Mouse (Mus musculus) duodenum, adult 2 months (tissue): ENCODE results near the gene Kitl. TPM values are rescaled to one million over a fixed set of nuclear protein-coding genes. Genes with fewer than 3 reads are reported as not detected.

Source experiments
- polyA plus RNA-seq: library from polyadenylated mRNA; depleted of rRNA; stranded (reverse); fragments of >200 nt; gene quantifications from 2 replicates; pipeline ENCODE4 v1.2.3, GENCODE M21; 2012; ENCODE audit warnings: low replicate concordance; rRNA removed

Kitl gene
- polyA plus RNA-seq = 2.0 and 28.9 TPM in 2 replicates

DNA sequence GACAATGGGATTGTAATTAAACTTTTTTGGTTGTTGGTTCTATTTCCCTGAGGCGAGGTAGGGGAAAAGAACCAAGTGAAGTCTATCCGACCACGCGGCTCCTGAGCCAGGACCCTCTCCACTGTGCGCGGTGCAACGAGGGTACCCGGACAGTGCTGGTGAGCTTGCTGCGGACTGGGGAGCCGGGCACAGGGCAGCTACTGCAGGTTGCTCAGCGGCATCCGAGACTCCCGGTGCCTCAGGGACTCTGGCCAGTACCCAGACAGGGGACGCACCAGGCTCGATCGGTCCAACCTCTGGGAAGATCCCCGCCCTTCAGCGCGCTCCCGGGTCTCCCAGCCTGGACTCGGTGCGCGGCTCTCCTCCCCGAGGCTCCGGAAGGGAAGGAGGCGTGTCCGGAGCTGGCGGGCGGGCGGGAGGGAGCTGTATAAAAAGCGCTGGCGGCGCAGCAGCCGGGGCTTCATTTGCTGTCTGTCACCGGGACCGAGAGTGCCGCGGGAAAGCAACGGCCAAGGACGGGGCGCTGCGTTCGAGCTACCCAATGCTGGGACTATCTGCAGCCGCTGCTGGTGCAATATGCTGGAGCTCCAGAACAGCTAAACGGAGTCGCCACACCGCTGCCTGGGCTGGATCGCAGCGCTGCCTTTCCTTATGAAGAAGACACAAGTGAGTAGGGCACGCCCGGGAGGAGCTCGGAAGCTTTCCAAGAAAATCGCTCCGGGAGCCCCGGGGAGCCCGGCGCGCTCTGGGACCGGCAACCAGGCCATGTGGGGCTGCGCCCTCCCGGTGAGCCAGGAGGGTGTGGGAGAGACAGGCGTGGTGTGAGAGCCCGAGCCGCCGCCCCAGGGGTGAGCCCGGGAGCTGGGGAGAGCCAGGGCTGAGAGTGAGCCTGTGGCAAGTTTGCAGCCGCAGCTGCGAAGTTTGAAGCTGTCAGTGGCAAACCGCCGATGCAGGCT lies at the start of gene Kitl:
Kitl (plus strand) TSS at position 261 of the 956 bp plus-strand sequence.

